Mouse (Mus musculus) gastrocnemius, postnatal 36 days (tissue): ENCODE results near the gene Mns1. TPM values are rescaled to one million over a fixed set of nuclear protein-coding genes. Genes with fewer than 3 reads are reported as not detected.
"Not testable (repeated sequence)": the region's sequence is repeated elsewhere in the genome, so short reads cannot be mapped to it uniquely, and the experiment has no call there.

Experiments used
- DNase-seq, 2 experiments: peaks; one replicate each; pipeline ENCODE4 v3.0.0; 2022
- intact Hi-C: fragments of 180-260 bp; cut with DNase I; formaldehyde crosslinking; loops from one replicate; pipeline ENCODE4 v1.15.1; 2025
- total RNA-seq, 2 experiments: library from RNA; stranded (reverse); gene quantifications; 2 replicates each; pipeline ENCODE4 v1.2.3; 2021

Mns1 gene
- total RNA-seq, 2 experiments from 2014 or later, result 0.10 to 0.31 TPM

DNA sequence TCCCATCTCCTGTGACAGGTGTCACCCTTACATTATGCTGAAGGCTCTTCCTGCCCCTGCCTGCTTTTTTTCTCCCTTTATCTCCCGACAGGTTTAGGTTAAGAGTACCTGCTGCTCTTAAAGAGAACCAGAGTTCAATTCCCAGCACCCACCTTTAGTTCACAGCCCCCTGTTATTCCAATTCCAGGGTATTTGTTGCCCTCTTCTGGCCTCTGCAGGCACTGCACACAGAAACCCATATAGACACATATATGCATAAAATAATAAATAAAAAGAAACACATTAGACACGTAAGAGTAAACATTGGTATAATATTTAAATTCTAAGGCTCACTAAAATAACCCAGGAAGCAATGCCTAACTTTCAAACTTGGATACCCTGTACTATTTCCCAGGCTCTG is 15.1 kb upstream of the Mns1 start:
- intact Hi-C loops, result no loop called here

DNA sequence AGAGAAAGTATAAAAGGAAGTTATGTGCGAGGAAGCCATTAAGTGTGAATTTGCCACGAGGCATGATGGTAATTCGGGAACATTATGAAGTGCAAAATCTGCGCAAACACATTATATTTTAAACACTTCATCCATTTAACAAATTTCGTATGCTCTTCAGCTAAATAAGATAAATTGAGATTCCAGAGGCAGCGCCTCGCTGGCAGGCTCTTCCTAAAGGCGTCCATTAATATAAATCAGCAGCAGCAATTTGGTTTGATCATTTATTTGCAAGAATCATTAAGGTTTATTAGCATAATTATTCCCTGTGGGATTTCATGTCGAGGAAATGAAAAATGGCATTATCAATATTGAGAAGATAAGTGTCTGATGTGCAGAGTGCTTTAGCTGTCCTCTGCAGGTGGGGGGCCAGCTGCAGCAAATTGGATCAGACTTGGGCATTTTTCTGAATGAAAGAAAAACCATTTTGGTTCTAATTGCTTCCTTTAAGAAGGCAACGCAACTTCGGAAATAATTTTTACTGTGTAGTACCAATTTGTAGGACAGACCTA is 12.4 kb upstream of the Mns1 start:
- intact Hi-C loops, result no loop called here

More for the DNA sequence above, 15.1 kb upstream of the Mns1 start:
- no peak for DNase-seq

DNA sequence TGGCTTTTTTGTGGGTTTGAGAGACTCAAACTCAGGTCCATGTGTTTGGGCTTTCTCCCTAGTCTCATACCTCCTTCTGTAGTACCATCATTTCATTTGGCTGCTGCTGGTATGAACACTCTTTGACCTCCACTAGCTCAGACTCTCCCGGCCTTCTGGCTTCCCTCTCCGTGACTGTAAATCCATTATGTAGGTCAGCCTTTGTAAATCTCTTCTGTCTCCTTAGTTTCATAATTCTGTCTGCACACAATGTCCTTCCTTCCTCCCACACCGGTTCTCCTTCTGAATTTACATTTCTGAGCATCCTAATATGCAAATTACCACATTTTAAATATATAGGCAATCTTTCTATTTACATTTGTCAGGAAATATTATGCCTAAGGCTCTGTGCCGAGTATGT is 9.9 kb upstream of the Mns1 start:
- DNase-seq, result no peak
- intact Hi-C loops, result no loop called here

More for the DNA sequence above, 12.4 kb upstream of the Mns1 start:
- DNase-seq, result no peak

DNA sequence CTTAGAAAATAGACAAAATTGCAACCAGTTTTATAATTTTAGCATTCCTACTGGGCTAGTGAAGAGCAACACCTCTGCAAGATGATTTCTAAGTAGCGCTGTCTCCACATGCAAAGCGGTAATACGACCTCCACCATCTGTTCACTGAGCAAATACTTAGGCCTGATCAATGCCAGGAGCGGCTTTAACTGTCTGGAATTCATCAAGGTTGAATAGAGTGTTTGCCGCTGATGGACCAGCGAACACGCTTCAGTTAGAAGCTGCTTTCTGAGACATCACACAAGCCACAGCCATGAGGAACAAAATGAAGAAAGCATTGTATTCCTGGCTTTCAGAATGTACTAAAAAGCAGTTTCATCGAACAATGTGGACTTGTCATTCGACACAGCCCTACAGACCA is 2.9 kb upstream of the Mns1 start:
- intact Hi-C loops, result no loop called here
- no peak for DNase-seq

DNA sequence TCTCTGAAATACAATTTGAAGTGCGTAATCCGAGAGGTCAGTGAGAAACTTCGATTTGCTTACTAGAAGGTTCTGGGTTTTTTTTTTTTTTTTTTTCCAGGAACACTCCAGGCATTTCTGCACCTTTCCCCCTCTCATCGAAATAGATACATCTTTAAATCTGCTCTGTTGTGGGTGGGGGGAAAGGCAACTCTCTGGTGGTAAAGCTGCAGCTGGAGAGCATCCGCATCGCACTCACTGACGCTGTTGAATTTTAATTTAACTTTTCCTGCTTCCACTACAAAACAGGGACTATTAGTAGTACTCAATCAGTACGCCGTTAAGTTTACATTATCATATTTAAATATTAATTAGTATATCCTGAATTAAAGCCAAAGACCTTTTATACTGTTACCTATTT is 938 bp downstream of the Mns1 start:
- intact Hi-C loops, result loop anchor here (1.0 kb wide), 1 partner anchor 29 kb away; no protein-coding TSS in a partner anchor

DNA sequence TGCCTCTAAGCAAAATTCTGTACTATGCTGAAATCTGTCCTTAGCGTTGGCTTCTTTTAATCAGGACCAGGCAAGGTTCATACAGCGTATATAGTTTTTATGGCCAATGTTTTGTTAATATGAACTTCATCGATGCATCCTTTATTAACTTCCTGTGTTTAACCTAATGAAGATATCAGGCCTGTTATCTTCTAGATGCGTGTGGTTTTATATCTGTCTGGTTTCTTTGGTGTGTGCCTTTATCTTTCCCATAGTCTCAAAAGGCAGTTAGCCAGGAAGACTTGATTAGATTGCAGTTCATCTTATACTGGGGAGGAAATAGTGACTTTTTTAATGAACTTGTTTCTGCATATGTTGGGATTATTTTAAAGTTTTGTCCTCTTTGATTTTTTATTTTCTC is 2.5 kb downstream of the Mns1 start:
- intact Hi-C loops, result no loop called here
- DNase-seq, result no peak

More for the DNA sequence above, 938 bp downstream of the Mns1 start:
- DNase-seq, result no peak

DNA sequence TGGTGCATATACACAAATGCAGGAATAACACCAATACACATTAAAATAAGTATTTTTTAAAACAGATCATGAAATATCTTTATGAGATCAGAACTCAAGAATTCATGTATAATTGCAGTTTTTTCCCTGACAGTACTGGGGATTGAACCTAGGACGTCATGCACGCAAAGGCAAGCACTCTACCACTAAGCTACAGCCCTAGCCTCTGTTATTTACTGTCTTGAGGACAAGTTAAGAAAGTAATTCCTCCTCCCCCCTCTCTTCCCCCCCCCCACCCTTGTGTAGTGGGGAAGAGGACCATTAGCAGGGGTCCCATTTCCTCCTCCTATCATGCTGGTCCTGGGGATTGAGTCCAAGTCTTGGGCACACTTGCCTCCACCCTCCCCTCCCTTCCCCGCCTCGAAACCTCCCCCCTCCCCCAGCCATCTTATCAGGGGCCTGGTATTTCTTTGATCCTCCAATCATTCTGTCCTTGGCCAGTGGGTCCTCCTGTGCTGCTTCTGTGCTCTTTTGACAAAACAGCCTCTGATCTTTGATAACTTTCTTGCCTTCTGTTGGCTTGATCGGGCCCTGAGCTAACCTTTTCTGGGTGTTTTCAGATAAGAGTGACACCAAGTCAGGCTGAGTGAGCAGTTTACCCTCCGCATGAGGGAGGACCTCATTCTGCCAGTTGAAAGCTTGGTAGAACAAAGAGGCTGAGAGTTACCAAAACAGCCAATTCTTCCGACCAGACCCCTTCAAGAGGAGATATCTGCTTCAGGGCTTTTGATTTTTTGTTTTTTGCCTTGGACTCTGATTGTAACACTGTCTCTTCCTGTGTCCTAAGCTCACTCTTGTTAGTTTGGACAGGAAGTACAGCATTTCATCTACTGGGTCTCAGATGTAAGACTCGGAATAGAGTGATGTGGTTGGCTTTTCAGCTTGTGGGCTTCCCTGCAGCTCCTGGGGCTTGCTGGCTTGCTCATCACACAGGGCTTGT is 3.4 kb downstream of the Mns1 start:
- DNase-seq, result no peak
- intact Hi-C loops, result no loop called here

DNA sequence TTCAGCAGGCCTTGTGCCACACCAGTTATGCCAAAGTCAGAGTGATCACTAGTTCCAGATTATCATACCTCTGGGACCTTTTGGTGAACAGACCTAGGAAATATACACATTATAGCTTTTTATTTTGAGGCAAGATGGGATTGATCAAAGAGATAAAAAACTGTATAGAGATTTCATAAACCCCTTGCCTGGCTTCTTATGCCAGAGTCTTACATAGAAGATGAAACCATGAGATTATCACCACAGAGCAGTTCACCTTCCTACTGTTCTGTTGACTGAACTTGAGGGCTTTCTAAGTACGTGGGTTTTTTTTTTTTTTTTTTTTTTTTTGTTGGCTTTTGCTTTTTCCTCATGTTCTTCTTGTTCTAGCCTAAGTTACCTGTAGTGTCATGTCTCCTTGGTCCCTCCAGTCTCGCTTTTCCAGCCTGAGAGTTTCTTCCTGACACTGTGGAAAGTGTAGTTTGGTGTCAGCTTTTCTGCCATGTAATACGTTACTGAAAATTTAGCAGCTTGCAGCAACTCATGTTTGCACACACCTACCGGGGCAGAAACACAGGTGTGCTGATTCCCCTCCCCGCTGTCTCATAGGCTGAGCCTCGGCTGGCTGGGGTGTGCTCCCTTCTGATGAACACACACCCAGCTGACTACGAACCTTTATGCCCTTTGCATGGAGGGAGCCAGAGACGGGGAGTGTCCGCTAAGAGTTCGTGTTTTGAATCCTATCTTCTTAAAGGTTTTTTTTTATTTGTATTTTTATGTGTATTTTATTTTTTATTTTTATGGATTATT is 4.3 kb downstream of the Mns1 start:
- no peak for DNase-seq
- intact Hi-C loops, result no loop called here

DNA sequence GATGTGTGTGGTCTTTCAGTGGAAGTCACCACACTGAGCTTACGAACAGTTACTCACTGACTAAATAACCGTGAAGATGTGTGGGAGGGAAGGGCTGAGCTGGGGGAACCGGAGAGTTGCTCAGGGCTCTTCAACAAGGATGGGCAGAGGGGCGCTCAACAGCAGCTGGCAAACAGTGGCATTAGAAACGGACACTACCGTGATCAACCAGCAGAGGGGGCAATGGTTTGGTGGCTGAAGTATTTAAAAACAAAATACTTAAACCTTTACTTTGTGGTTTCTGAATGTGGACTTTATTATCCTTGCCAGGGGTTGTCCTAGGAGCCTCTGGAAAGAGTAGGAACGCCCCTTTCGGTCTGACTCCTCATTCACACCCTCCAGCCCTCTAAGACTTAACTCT is 10.2 kb downstream of the Mns1 start:
- DNase-seq, result peak; percentile 42 to 48
- intact Hi-C loops, result no loop called here

DNA sequence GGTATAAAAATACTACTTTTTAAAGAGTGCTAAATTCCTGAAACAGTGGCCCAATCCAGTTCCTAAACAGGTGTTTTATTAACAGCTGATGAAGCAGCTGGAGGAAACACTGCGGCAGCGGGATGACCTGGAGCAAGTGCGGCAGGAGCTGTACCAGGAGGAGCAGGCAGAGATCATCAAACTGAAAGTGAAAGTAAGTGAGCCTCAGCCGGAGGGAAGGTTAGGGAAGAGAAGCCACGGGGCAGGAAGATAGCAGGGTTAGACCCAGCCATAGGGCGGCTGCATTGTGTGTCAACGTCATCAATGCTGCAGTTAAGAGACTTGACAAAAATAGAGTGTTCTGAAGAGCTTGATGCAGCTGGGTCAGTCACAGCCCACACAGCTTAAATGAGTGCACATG is 11.6 kb downstream of the Mns1 start:
- peak; percentile 8 to 30 for DNase-seq
- intact Hi-C loops, result no loop called here

DNA sequence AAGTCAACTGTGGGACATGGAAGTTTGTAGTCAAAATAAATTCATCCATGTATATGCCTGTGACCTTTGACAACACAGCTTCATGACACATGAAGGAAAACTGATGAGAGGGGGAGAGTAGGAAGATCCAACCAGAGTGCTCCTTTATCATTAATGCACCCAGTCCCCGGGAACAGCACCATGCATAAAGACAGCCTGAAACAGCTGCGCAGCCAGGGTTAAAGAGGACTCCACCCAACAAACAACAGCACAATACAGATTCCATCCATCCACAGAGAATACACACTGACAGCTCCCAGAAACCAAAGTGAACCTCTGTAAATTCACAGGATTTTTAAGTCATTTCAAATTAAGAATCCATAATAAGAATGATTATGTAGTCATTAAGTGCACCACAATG is 12.0 kb downstream of the Mns1 start:
- no peak for DNase-seq
- intact Hi-C loops, result loop anchor here (5.0 to 10.0 kb wide), 2 partner anchors 77 to 215 kb away; partner anchors contain the start of gene Nedd4

DNA sequence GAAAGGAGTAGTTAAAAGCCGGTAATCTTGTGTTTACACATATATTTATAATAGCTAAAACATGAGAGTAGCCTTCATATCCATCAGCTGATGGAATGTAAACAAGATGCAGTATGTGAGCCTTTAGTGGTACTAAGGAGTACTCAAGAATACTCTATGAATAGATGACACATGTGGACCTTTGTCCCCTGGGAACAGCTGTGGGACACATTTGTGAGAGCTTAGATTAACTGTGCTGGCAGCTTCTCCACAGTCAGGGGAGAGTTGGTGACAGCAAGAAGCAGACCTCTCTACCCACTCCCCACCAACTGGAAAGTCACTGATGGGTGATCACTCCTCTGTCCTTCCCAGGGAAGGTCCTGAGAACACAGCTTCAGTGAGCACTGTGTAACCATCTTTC is 12.6 kb downstream of the Mns1 start:
- no peak for DNase-seq
- intact Hi-C loops, result loop anchor here (5.0 to 10.0 kb wide), 2 partner anchors 77 to 214 kb away; partner anchors contain the start of gene Nedd4

DNA sequence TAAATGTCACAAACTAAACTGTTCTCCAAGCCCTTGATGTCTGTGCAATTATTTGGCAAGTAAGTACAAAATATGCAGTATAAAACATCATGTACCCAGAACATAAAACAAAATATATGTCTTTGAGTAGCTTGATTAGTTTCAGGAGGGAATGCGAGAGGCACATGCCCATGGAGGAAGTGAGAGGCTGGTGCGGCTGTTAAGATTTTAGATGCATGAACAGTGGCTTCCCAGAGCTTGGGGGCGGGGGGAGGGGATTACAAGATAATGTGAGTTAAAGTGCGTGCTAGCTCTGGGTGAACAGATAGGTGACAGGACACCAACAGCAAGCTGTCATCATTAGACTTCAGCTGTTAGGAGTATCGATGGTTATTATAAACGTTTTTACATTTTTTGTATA is 13.3 kb downstream of the Mns1 start:
- intact Hi-C loops, result loop anchor here (5.0 to 10.0 kb wide), 2 partner anchors 76 to 214 kb away; partner anchors contain the start of gene Nedd4
- no peak for DNase-seq

DNA sequence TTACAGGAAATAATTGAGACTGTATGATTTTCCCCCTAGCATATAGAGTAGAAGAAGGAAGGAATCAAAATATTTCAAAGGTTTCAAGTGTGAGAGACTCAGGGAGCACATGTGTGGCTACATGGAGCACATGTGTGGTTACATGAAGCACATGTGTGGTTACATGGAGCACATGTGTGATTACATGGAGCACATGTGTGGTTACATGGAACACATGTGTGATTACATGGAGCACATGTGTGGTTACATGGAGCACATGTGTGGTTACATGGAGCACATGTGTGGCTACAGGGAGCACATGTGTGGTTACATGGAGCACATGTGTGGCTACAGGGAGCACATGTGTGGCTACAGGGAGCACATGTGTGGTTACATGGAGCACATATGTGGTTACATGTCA is 16.5 kb downstream of the Mns1 start:
- intact Hi-C loops, result loop anchor here (5.0 to 10.0 kb wide), 2 partner anchors 73 to 211 kb away; partner anchors contain the start of gene Nedd4
- not testable (repeated sequence) for DNase-seq

DNA sequence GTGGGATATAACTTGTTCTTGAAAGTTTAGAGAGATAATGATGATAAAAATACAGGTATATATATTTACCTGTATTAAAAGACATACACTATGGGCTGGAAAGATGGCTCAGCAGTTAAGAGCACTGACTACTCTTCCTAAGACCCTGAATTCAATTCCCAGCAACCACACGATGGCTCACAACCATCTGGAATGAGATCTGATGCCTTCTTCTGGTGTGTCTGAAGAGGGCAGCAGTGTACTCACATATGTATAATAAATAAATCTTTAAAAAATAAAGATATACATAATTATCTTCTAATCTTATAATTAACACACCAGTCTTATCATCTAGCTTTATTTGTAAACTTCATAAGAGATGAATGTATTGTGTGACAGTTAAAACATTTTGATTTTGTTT is 18.6 kb downstream of the Mns1 start:
- intact Hi-C loops, result loop anchor here (5.0 to 10.0 kb wide), 2 partner anchors 208 to 426 kb away; partner anchors contain the start of gene Nedd4
- no peak for DNase-seq

DNA sequence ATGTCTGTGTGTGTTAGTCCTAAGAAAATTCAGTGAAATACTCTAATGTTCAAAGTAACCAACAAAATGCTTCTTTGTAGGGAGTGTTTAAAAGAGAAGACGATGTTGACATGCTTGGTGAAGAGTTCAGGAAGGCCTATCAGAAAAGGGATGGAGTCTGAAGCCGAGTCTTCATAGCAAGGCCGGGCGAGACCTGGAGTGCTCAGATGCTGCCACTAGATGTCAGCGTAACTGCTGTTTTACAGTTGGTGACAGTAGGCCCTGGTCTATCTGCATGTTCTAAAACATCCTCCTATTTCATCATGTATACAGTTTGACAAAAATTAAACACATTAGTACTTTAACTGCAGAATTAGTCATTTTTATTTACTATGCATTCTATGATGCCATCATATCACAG is 20.4 kb downstream of the Mns1 start:
- intact Hi-C loops, result loop anchor here (5.0 to 10.0 kb wide), 2 partner anchors 207 to 424 kb away; partner anchors contain the start of gene Nedd4
- DNase-seq, result peak; percentile 43 to 47

DNA sequence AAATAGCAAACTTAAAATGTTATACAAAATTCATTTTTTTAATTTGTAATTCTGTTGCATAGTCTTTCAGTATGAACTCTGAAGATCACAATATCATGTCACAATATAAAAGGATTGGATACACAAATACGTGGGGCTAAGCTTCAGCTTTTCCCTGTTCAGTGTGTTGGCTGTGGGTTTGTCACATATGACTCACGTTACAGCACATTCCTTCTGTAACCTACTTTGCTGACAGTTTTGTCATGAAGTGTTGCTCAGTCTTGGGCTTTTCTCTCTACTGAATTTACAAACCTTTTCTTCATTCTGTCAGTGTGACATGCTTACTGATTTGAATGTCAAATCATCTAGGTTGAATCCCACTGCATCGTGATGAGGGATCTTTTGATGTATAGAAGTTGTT is 21.9 kb downstream of the Mns1 start:
- intact Hi-C loops, result loop anchor here (5.0 to 10.0 kb wide), 3 partner anchors 143 to 423 kb away; partner anchors contain the start of gene Nedd4
- DNase-seq, result no peak

DNA sequence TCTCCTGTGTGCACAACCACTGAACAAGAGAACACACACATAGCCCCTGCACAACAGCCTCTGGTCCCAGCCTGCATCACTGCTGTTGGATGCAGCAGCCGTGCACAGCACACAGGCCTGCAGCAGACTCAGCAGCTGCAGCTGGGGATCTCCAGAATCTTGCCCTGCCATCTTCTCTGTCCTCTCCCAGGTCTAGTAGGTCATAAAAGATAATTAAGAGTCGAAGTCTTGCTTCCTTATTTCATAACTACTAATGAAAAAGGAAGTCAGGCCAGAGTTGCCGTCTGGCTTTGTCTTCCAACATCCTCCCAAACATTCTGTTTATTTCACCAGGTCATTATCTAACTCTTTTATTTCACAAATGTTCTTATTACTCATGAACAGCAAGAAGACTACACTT is 23.0 kb downstream of the Mns1 start:
- intact Hi-C loops, result loop anchor here (5.0 kb wide), 1 partner anchor 142 kb away; no protein-coding TSS in a partner anchor
- no peak for DNase-seq

DNA sequence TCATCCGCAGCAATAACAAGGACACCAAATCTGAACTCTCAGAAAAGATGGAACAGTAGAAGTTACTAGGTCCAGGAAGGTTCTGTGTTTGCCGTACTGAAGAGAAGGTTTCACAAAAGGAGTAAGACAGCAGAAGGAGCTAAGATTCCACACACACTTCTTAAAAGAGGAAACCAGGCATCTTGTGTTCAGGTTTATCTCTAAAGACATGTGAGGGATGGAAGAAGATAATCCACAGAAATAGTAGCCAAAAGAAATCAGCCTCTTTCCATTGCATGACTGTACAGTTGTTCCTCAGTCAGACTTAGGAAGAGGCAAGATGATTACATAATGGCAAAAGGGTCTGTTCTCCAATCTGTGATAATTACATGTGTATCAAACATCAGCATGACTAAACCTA is 24.6 kb downstream of the Mns1 start:
- intact Hi-C loops, result loop anchor here (5.0 kb wide), 1 partner anchor 140 kb away; no protein-coding TSS in a partner anchor
- DNase-seq, result no peak

DNA sequence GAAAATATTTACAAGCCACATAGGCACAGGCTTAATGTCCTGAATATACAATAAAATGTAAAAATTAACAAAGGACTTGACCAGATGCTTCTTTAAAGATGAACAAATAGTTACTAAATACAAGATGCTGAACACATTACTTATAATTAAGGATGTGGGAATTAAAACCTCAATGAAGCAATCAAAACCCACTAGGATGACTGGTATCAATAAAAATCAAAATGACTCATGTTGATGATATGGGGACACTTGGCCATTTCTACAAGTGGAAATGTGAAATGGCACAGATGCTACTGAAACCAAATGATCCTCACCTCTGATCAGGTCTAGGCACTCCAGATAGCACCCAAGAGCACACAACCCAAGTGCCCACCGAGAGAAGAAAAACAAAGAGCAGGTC is 27.0 kb downstream of the Mns1 start:
- intact Hi-C loops, result loop anchor here (5.0 kb wide), 1 partner anchor 137 kb away; no protein-coding TSS in a partner anchor
- DNase-seq, result no peak
